Mouse (Mus musculus): ENCODE measurements at regions not wholly inside any gene's neighbourhood (a gene's known extent, or its start where the extent isn't known, plus 50 kb on each side); places are given as distances from the start of the nearest gene placed in this dataset.

DNA sequence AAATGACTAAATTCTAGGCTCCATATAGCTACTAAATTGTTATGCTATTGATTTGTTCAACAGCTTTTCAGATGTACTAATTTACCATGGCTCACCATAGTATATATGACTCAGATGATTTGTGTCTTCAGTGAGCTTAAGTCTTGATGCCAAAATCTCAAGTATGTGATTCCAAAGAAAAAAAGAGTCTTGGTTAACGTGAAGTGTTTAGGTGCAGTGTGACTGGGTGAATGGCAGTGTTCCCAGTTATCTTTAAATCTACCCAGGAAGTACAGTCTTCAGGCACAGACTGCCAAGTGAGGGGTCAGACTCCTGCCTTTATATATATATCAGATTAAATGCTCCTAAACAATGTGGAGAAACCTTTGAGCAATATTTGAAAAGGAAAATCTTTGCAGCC, 300.1 kb upstream of the A1bg start:
- H3K9ac ChIP-seq (replicated peaks) = no peak overlapping the region
- no peak overlapping the region for H3K4me2 ChIP-seq (ENCODE audit: low read depth)
- TF ChIP-seq EP300 (IDR thresholded peaks at IDR 0.05; ENCODE audit: low read depth) (no peak), CTCF (IDR thresholded peaks at IDR 0.05; ENCODE audit: low read depth) (no peak)
- no peak overlapping the region for H3K27ac ChIP-seq
- H3K9me3 ChIP-seq (ENCODE audit: control insufficient read depth, low read length) = no peaks in the 10 kb centered on the region
- DNase-seq (ENCODE audit: low read depth in 3 of 3, low spot score in 3 of 3) = no peak
- no peaks in the 10 kb centered on the region for H3K4me1 ChIP-seq (replicated peaks; ENCODE audit: control insufficient read depth in 2 of 2, insufficient read depth in 2 of 2, low read length in 1 of 2)
- no peaks in the 10 kb centered on the region for H3K27me3 ChIP-seq (ENCODE audit: control insufficient read depth, insufficient read depth, low read length)
- 27% methylated on average over 1 of the region's 1 CpGs for WGBS (ENCODE audit: insufficient replicate concordance)
- ATAC-seq (ENCODE audit: insufficient read depth) = no peak
- no peak overlapping the region for H3K4me3 ChIP-seq (ENCODE audit: insufficient read depth in 1 of 2, low read depth in 2 of 2, low read length in 2 of 2)
- H3K36me3 ChIP-seq (replicated peaks; ENCODE audit: control insufficient read depth, insufficient read depth, low read depth) = no peaks in the 10 kb centered on the region

DNA sequence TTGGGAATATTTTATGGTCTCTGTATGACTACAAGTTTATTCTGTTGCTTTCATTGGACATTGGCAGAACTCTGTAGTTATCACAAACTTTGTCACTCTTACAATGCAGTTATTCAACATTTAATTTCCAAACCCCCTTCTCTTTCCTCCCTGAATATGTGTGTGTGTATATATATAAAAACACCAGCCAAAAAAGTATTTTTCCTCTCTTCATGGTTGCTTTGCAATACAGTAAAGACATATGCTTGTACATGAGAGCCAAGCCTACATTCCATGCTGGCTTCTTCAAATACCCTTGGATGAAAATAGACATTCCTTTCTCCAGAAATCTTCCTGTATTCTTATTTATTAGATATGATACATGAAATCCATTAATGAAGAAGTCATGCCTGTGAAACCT, 287.3 kb upstream of the A1bg start:
- no peak overlapping the region for H3K4me2 ChIP-seq (ENCODE audit: low read depth)
- no peaks in the 10 kb centered on the region for H3K36me3 ChIP-seq (replicated peaks; ENCODE audit: control insufficient read depth, insufficient read depth, low read depth)
- no peak overlapping the region for H3K9ac ChIP-seq (replicated peaks)
- ATAC-seq (ENCODE audit: insufficient read depth) (no peak), DNase-seq (ENCODE audit: low read depth in 3 of 3, low spot score in 3 of 3) (no peak)
- no peak overlapping the region for H3K27ac ChIP-seq
- no peak overlapping the region for H3K4me3 ChIP-seq (ENCODE audit: insufficient read depth in 1 of 2, low read depth in 2 of 2, low read length in 2 of 2)
- H3K27me3 ChIP-seq (ENCODE audit: control insufficient read depth, insufficient read depth, low read length) = no peaks in the 10 kb centered on the region
- TF ChIP-seq CTCF (IDR thresholded peaks at IDR 0.05; ENCODE audit: low read depth) (no peak), EP300 (IDR thresholded peaks at IDR 0.05; ENCODE audit: low read depth) (no peak)
- no peaks in the 10 kb centered on the region for H3K9me3 ChIP-seq (ENCODE audit: control insufficient read depth, low read length)
- H3K4me1 ChIP-seq (replicated peaks; ENCODE audit: control insufficient read depth in 2 of 2, insufficient read depth in 2 of 2, low read length in 1 of 2) = no peaks in the 10 kb centered on the region

DNA sequence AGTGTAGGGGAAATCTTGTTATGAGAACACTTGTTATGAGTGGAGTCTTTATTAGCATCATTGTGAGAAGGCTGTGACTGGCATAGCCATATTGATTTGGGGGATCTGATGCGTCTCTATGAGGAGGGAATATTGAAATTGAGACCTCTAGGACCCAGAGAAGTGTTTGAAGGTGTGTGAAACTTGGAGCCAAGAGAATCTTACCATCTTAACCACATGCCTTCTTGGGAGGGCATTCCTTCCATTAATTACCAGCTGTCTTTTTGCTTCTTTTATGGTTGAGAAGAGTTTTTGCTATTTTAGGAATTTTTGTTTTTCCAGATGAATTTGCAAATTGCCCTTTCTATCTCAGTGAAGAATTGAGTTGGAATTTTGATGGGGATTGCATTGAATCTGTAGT, 267.2 kb upstream of the A1bg start:
- no peak overlapping the region for H3K4me3 ChIP-seq (ENCODE audit: insufficient read depth in 1 of 2, low read depth in 2 of 2, low read length in 2 of 2)
- H3K9me3 ChIP-seq (ENCODE audit: control insufficient read depth, low read length) = no peaks in the 10 kb centered on the region
- no peak overlapping the region for H3K4me2 ChIP-seq (ENCODE audit: low read depth)
- H3K36me3 ChIP-seq (replicated peaks; ENCODE audit: control insufficient read depth, insufficient read depth, low read depth) = no peaks in the 10 kb centered on the region
- H3K27me3 ChIP-seq (ENCODE audit: control insufficient read depth, insufficient read depth, low read length) = no peaks in the 10 kb centered on the region
- TF ChIP-seq CTCF (IDR thresholded peaks at IDR 0.05; ENCODE audit: low read depth) = no peak
- TF ChIP-seq EP300 (IDR thresholded peaks at IDR 0.05; ENCODE audit: low read depth) = no peak
- ATAC-seq (ENCODE audit: insufficient read depth) = no peak
- no peak for DNase-seq (ENCODE audit: low read depth in 3 of 3, low spot score in 3 of 3)
- no peak overlapping the region for H3K9ac ChIP-seq (replicated peaks)
- no peak overlapping the region for H3K27ac ChIP-seq
- 30% methylated on average over 1 of the region's 1 CpGs for WGBS (ENCODE audit: insufficient replicate concordance)
- H3K4me1 ChIP-seq (replicated peaks; ENCODE audit: control insufficient read depth in 2 of 2, insufficient read depth in 2 of 2, low read length in 1 of 2) = no peaks in the 10 kb centered on the region

DNA sequence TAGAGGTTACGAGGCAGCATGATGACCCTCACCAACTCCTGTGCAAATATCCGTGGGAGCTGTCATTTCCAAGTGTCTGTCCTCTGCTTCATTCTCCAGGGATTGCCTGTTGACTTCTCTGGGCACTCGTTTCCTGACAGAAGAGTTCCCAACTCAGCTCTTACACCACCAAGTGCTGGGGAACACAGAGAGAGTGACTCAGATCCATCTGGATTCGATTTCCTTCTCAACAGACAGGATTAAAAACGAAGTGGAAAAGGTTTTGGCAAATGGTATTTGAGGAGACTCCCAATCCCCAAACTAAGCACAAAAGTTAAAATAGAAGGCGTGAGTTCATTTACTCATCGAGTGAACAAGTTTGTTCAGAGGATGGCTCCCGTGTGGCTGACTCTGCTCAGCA, 266.7 kb upstream of the A1bg start:
- Histone ChIP-seq H3K9ac (replicated peaks) (no peak overlapping the region), H3K27ac (no peak overlapping the region), H3K4me3 (ENCODE audit: insufficient read depth in 1 of 2, low read depth in 2 of 2, low read length in 2 of 2) (no peak overlapping the region), H3K9me3 (ENCODE audit: control insufficient read depth, low read length) (no peaks in the 10 kb centered on the region), H3K27me3 (ENCODE audit: control insufficient read depth, insufficient read depth, low read length) (no peaks in the 10 kb centered on the region), H3K4me1 (replicated peaks; ENCODE audit: control insufficient read depth in 2 of 2, insufficient read depth in 2 of 2, low read length in 1 of 2) (no peaks in the 10 kb centered on the region), H3K36me3 (replicated peaks; ENCODE audit: control insufficient read depth, insufficient read depth, low read depth) (no peaks in the 10 kb centered on the region), H3K4me2 (ENCODE audit: low read depth) (no peak overlapping the region)
- WGBS (ENCODE audit: insufficient replicate concordance) = 43% methylated on average over 8 of the region's 8 CpGs
- no peak for DNase-seq (ENCODE audit: low read depth in 3 of 3, low spot score in 3 of 3)
- no peak for TF ChIP-seq CTCF (IDR thresholded peaks at IDR 0.05; ENCODE audit: low read depth)
- TF ChIP-seq EP300 (IDR thresholded peaks at IDR 0.05; ENCODE audit: low read depth) = no peak
- ATAC-seq (ENCODE audit: insufficient read depth) = no peak

DNA sequence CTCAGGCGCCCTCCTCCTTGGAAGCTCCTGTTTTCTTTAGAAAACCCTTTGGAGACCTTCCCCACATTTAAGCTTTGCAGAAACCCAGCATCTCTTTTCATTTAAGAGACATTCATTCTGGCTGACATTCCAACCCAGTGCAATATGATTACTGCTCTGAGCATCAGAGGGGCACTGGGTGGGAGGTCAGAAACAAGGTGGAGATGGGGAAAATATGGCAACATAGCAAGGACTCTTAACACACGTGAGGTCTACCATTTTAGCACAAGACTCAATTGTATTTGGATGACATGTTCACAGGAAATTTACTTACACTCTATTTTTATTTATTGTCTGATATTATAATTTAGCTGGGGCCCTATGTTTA, 261.8 kb upstream of the A1bg start:
- no peaks in the 10 kb centered on the region for H3K9me3 ChIP-seq (ENCODE audit: control insufficient read depth, low read length)
- H3K27ac ChIP-seq = no peak overlapping the region

More for the DNA sequence above, 261.8 kb upstream of the A1bg start:
- no peak overlapping the region for H3K4me3 ChIP-seq (ENCODE audit: insufficient read depth in 1 of 2, low read depth in 2 of 2, low read length in 2 of 2)
- ATAC-seq (ENCODE audit: insufficient read depth) (no peak), DNase-seq (ENCODE audit: low read depth in 3 of 3, low spot score in 3 of 3) (no peak)
- no peaks in the 10 kb centered on the region for H3K36me3 ChIP-seq (replicated peaks; ENCODE audit: control insufficient read depth, insufficient read depth, low read depth)
- WGBS (ENCODE audit: insufficient replicate concordance) = 56% methylated on average over 2 of the region's 2 CpGs
- H3K9ac ChIP-seq (replicated peaks) = no peak overlapping the region
- H3K4me2 ChIP-seq (ENCODE audit: low read depth) = no peak overlapping the region
- TF ChIP-seq EP300 (IDR thresholded peaks at IDR 0.05; ENCODE audit: low read depth) (no peak), CTCF (IDR thresholded peaks at IDR 0.05; ENCODE audit: low read depth) (no peak)
- no peaks in the 10 kb centered on the region for H3K27me3 ChIP-seq (ENCODE audit: control insufficient read depth, insufficient read depth, low read length)
- no peaks in the 10 kb centered on the region for H3K4me1 ChIP-seq (replicated peaks; ENCODE audit: control insufficient read depth in 2 of 2, insufficient read depth in 2 of 2, low read length in 1 of 2)
